Mouse (Mus musculus): Measurements from ENCODE around the gene Arntl2. TPM values are rescaled to one million over a fixed set of nuclear protein-coding genes. Genes with fewer than 3 reads are reported as not detected.
A peak's percentile ranks its signal among the peaks of the same experiment; 100 is the strongest.
"Not testable (repeated sequence)": the region's sequence is repeated elsewhere in the genome, so short reads cannot be mapped to it uniquely, and the experiment has no call there.

Gene Arntl2
- polyA plus RNA-seq, 1 experiment from 2014 or later: 0.85 TPM

GRCm38 (mm10) chr6:146850050-146850449 lies 54.2 kb downstream of the Arntl2 start, which contains the start of gene Smco2:
Gene Smco2 (plus strand): TSS chr6:146850104.
- no peak within 1 kb of the TSS for H3K27ac ChIP-seq (ENCODE audit: low read length)
- DNase-seq (ENCODE audit: low spot score): no peak
- H3K9ac ChIP-seq (replicated peaks; ENCODE audit: low read depth): no peak within 1 kb of the TSS
- H3K4me1 ChIP-seq (ENCODE audit: insufficient read depth, low read depth, low read length): no peaks in the 10 kb centered on the region
- no peak for ATAC-seq
- H3K36me3 ChIP-seq (ENCODE audit: insufficient read depth, low read length): no peaks in the 10 kb centered on the region
- no peaks in the 10 kb centered on the region for H3K9me3 ChIP-seq (ENCODE audit: low read length)
- no peak within 1 kb of the TSS for H3K4me3 ChIP-seq (ENCODE audit: low read depth, low read length)
- H3K4me2 ChIP-seq (replicated peaks; ENCODE audit: low read depth, low read length): no peak within 1 kb of the TSS
- WGBS: 83% methylated on average over 4 of the region's 4 CpGs
- TF ChIP-seq EP300 (IDR thresholded peaks at IDR 0.05) (no peak), CTCF (IDR thresholded peaks at IDR 0.05) (no peak)
- no peaks in the 10 kb centered on the region for H3K27me3 ChIP-seq (replicated peaks; ENCODE audit: insufficient read depth, low read length)

GRCm38 (mm10) chr6:146851916-146852315 lies 56.1 kb downstream of the Arntl2 start:
- no peaks in the 10 kb centered on the region for H3K27me3 ChIP-seq (replicated peaks; ENCODE audit: insufficient read depth, low read length)
- H3K9ac ChIP-seq (replicated peaks; ENCODE audit: low read depth): no peak overlapping the region
- H3K4me3 ChIP-seq (ENCODE audit: low read depth, low read length): no peak overlapping the region
- ATAC-seq: peak; percentile 63
- DNase-seq (ENCODE audit: low spot score): peak; percentile 56
- H3K4me2 ChIP-seq (replicated peaks; ENCODE audit: low read depth, low read length): no peak overlapping the region
- H3K9me3 ChIP-seq (ENCODE audit: low read length): no peaks in the 10 kb centered on the region
- WGBS: 62% methylated on average over 3 of the region's 3 CpGs
- no peaks in the 10 kb centered on the region for H3K36me3 ChIP-seq (ENCODE audit: insufficient read depth, low read length)
- H3K27ac ChIP-seq (ENCODE audit: low read length): no peak overlapping the region
- TF ChIP-seq CTCF (IDR thresholded peaks at IDR 0.05): no peak
- no peaks in the 10 kb centered on the region for H3K4me1 ChIP-seq (ENCODE audit: insufficient read depth, low read depth, low read length)

GRCm38 (mm10) chr6:146852739-146853138 lies 56.9 kb downstream of the Arntl2 start:
- Histone ChIP-seq H3K4me2 (replicated peaks; ENCODE audit: low read depth, low read length) (no peak overlapping the region), H3K9me3 (ENCODE audit: low read length) (no peaks in the 10 kb centered on the region), H3K9ac (replicated peaks; ENCODE audit: low read depth) (no peak overlapping the region), H3K4me3 (ENCODE audit: low read depth, low read length) (no peak overlapping the region), H3K27me3 (replicated peaks; ENCODE audit: insufficient read depth, low read length) (no peaks in the 10 kb centered on the region), H3K27ac (ENCODE audit: low read length) (no peak overlapping the region), H3K36me3 (ENCODE audit: insufficient read depth, low read length) (no peaks in the 10 kb centered on the region), H3K4me1 (ENCODE audit: insufficient read depth, low read depth, low read length) (no peaks in the 10 kb centered on the region)
- no peak for TF ChIP-seq CTCF (IDR thresholded peaks at IDR 0.05)
- ATAC-seq (no peak), DNase-seq (ENCODE audit: low spot score) (peak; percentile 70)
- WGBS: 46% methylated on average over 4 of the region's 4 CpGs

- H3K27ac ChIP-seq (ENCODE audit: low read length): no peak overlapping the region
- H3K9ac ChIP-seq (replicated peaks; ENCODE audit: low read depth): no peak overlapping the region
- H3K4me1 ChIP-seq (ENCODE audit: insufficient read depth, low read depth, low read length): no peaks in the 10 kb centered on the region
- H3K4me2 ChIP-seq (replicated peaks; ENCODE audit: low read depth, low read length): no peak overlapping the region
- ATAC-seq (0 out of 2 replicates have a peak, but pooled peaks have one; percentile 28), DNase-seq (ENCODE audit: low spot score) (no peak)
- no peaks in the 10 kb centered on the region for H3K27me3 ChIP-seq (replicated peaks; ENCODE audit: insufficient read depth, low read length)
- no peaks in the 10 kb centered on the region for H3K36me3 ChIP-seq (ENCODE audit: insufficient read depth, low read length)
- no peak overlapping the region for H3K4me3 ChIP-seq (ENCODE audit: low read depth, low read length)
- H3K9me3 ChIP-seq (ENCODE audit: low read length): no peaks in the 10 kb centered on the region
- TF ChIP-seq EP300 (IDR thresholded peaks at IDR 0.05): no peak
- TF ChIP-seq CTCF (IDR thresholded peaks at IDR 0.05): no peak
- 94% methylated on average over 9 of the region's 9 CpGs for WGBS
Observed at GRCm38 (mm10) chr6:146855185-146855584, 59.3 kb downstream of the Arntl2 start.

- WGBS: 67% methylated on average over 2 of the region's 2 CpGs
- Histone ChIP-seq H3K4me2 (replicated peaks; ENCODE audit: low read depth, low read length) (no peak overlapping the region), H3K9me3 (ENCODE audit: low read length) (no peaks in the 10 kb centered on the region), H3K27ac (ENCODE audit: low read length) (no peak overlapping the region), H3K4me1 (ENCODE audit: insufficient read depth, low read depth, low read length) (no peaks in the 10 kb centered on the region), H3K4me3 (ENCODE audit: low read depth, low read length) (no peak overlapping the region), H3K9ac (replicated peaks; ENCODE audit: low read depth) (no peak overlapping the region), H3K36me3 (ENCODE audit: insufficient read depth, low read length) (no peaks in the 10 kb centered on the region), H3K27me3 (replicated peaks; ENCODE audit: insufficient read depth, low read length) (no peaks in the 10 kb centered on the region)
- no peak for TF ChIP-seq EP300 (IDR thresholded peaks at IDR 0.05)
- no peak for TF ChIP-seq CTCF (IDR thresholded peaks at IDR 0.05)
- DNase-seq (ENCODE audit: low spot score): no peak
- no peak for ATAC-seq
Observed at GRCm38 (mm10) chr6:146857386-146857785, 61.5 kb downstream of the Arntl2 start.

GRCm38 (mm10) chr6:146863154-146863553 lies 67.3 kb downstream of the Arntl2 start:
- TF ChIP-seq CTCF (IDR thresholded peaks at IDR 0.05): no peak
- no peak for TF ChIP-seq EP300 (IDR thresholded peaks at IDR 0.05)
- no peaks in the 10 kb centered on the region for H3K9me3 ChIP-seq (ENCODE audit: low read length)
- DNase-seq (ENCODE audit: low spot score): no peak
- no peak for ATAC-seq
- no peaks in the 10 kb centered on the region for H3K4me1 ChIP-seq (ENCODE audit: insufficient read depth, low read depth, low read length)
- H3K27me3 ChIP-seq (replicated peaks; ENCODE audit: insufficient read depth, low read length): no peaks in the 10 kb centered on the region
- H3K36me3 ChIP-seq (ENCODE audit: insufficient read depth, low read length): no peaks in the 10 kb centered on the region
- no peak overlapping the region for H3K4me3 ChIP-seq (ENCODE audit: low read depth, low read length)
- H3K27ac ChIP-seq (ENCODE audit: low read length): no peak overlapping the region
- no peak overlapping the region for H3K9ac ChIP-seq (replicated peaks; ENCODE audit: low read depth)
- H3K4me2 ChIP-seq (replicated peaks; ENCODE audit: low read depth, low read length): no peak overlapping the region
- WGBS: 90% methylated on average over 2 of the region's 2 CpGs

- not testable (repeated sequence) for DNase-seq (ENCODE audit: low spot score); H3K9ac ChIP-seq (replicated peaks; ENCODE audit: low read depth); H3K4me2 ChIP-seq (replicated peaks; ENCODE audit: low read depth, low read length); H3K9me3 ChIP-seq (ENCODE audit: low read length); H3K4me1 ChIP-seq (ENCODE audit: insufficient read depth, low read depth, low read length); H3K27ac ChIP-seq (ENCODE audit: low read length); H3K27me3 ChIP-seq (replicated peaks; ENCODE audit: insufficient read depth, low read length); H3K36me3 ChIP-seq (ENCODE audit: insufficient read depth, low read length); H3K4me3 ChIP-seq (ENCODE audit: low read depth, low read length); ATAC-seq
- WGBS: 91% methylated on average over 2 of the region's 5 CpGs
Observed at GRCm38 (mm10) chr6:146864370-146864769, 68.5 kb downstream of the Arntl2 start.
